Mouse (Mus musculus): ENCODE data around the gene Olfr427.

- TF ChIP-seq EP300 (IDR thresholded peaks at IDR 0.05), result no peak
- no peak for TF ChIP-seq CTCF (IDR thresholded peaks at IDR 0.05)
These were observed at the start of gene Olfr427 for GRCm38 (mm10) chr1:174096591-174096990.

Data from lung, postnatal 0 days (tissue).